Mouse (Mus musculus) ES-E14 (cell line): ENCODE data around the gene Frmd5.

Experiments used
- CHD2 ChIP-seq: IDR thresholded peaks from 2 replicates; pipeline ENCODE4 v1.6.1; 2014; ENCODE audit warnings: mild to moderate bottlenecking, low read depth, low read length, inconsistent platforms
- HCFC1 ChIP-seq: IDR thresholded peaks from 2 replicates; pipeline ENCODE4 v1.6.1; 2012; ENCODE audit warnings: low read length, inconsistent platforms, borderline replicate concordance; ENCODE audit not compliant: insufficient read depth
- MAFK ChIP-seq: IDR thresholded peaks from 2 replicates; pipeline ENCODE4 v1.6.1; 2014; ENCODE audit warnings: mild to moderate bottlenecking, low read depth, low read length, inconsistent platforms; ENCODE audit not compliant: insufficient read depth
- ZC3H11A ChIP-seq: IDR thresholded peaks from 2 replicates; pipeline ENCODE4 v1.6.1; 2012; ENCODE audit warnings: low read depth, mild to moderate bottlenecking, inconsistent platforms, low read length, borderline replicate concordance
- ZNF384 ChIP-seq: IDR thresholded peaks from 2 replicates; pipeline ENCODE4 v1.6.1; 2012; ENCODE audit warnings: low read depth, low read length, inconsistent platforms

DNA sequence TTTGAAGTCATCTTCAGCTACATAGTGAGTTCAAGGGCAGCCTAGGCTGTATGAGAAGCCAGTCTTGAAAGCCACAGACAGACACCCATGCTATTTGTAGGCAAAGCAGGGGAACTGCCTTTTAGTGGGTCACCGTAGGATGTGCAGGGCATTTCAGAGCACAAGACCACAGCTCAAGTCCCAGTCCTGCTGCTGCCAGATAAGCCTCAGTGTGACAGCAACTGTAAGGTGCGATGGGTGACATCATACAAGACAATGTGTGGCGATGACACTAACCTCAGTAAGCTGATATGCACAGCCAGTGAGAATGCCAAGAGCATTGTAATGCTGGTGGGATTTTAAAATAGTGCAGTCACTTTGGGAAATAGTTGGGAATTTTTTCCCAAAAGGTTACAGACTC, 243.8 kb downstream of the Frmd5 start:
- TF ChIP-seq MAFK (no peak), ZC3H11A (no peak), ZNF384 (no peak), CHD2 (no peak), HCFC1 (no peak)
